Mouse (Mus musculus): ENCODE measurements around the gene Slc7a5. TPM values are rescaled to one million over a fixed set of nuclear protein-coding genes. Genes with fewer than 3 reads are reported as not detected.

The Slc7a5 gene
- total and polyA plus RNA-seq, 3 experiments: 32.6 to 141 (median 127) TPM

DNA sequence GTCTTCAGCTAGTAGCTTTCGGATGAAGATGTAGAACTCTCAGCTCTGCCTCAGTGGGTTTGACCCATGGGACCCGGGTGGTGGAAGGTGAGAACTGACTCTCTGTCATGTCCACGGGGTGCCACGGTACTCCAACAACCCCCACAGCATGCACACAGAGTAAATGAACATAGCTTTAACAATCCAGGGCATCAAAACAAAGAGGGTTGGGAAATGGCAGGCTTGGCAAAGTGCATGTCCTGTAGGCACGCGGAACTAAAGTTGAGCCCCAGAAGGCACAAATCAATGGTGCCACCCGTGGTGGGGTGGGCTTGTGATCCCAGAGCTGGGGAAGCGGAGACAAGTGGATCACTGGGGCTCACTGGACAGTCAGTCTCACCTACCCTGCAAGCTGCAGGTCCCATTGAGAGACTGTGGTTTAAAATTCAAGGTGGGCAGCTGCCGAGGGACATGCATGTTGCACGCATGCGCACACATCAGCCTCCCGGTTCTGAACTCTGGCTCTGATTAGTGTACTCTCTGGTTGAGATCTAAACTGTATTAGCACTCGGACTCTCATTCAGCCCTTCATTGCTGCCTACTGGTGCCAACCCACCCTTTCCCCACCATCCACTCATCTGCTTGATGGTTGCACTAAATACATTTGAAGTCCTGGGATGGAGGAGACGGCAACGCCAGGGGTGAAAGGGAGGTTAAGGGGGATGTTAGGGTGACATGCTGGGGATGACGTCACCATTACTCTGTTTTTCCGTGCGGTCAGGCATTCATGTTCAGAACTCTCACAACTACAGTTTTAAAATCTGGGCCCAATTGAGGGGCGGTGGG is 41.0 kb upstream of the Slc7a5 start:
- no peak for ATAC-seq (ENCODE audit: extremely low read depth, insufficient number of reproducible peaks, low FRiP score, poor library complexity, severe bottlenecking)
- Histone ChIP-seq H3K4me3 (ENCODE audit: low read depth, low read length) (peak overlapping the region; percentile 73), H3K9me3 (replicated peaks) (no peaks in the 10 kb centered on the region), H3K27me3 (ENCODE audit: insufficient read depth, low read length) (peaks cover 5% of the 10 kb centered on the region; the same call in 1 of the 2 replicates), H3K4me1 (ENCODE audit: insufficient read depth, low read depth, low read length) (peaks cover 66% of the 10 kb centered on the region), H3K36me3 (replicated peaks) (peaks cover 29% of the 10 kb centered on the region)
- DNase-seq (ENCODE audit: low spot score): no peak
- TF ChIP-seq TAL1 (conservative IDR thresholded peaks at IDR 0.05; ENCODE audit: low read depth, low read length) (no peak), GATA1 (IDR thresholded peaks at IDR 0.05; ENCODE audit: borderline replicate concordance, low read length) (no peak), GATA2 (IDR thresholded peaks at IDR 0.05; ENCODE audit: borderline replicate concordance, low read depth, low read length) (no peak), POLR2AphosphoS5 (IDR thresholded peaks at IDR 0.05; ENCODE audit: insufficient replicate concordance, low read depth, low read length) (no peak), CTCF (IDR thresholded peaks at IDR 0.05; ENCODE audit: low read depth, low read length) (no peak)

DNA sequence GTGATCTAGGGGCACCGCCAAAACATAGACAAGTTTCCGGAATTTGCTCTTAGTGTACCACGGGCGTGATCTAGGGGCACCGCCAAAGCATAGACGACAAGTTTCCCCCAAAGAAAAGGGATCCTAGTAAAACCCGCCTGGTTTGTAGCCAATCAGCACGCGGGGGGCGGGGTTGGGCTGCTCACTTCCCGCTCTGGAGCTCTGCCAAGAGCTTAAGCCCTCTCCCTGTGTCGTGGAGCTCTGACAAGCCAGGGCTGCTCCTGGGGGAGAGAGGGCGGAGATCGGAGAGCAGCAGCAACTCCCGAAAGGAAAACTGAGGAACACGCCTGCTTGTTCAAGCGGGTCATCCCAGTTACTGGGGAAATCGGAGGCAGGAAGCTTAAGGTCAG is 40.3 kb upstream of the Slc7a5 start:
- DNase-seq (ENCODE audit: low spot score) (peak; percentile 91), ATAC-seq (ENCODE audit: extremely low read depth, insufficient number of reproducible peaks, low FRiP score, poor library complexity, severe bottlenecking) (peak; percentile 62)
- H3K9me3 ChIP-seq (replicated peaks): no peaks in the 10 kb centered on the region
- TF ChIP-seq CTCF (IDR thresholded peaks at IDR 0.05; ENCODE audit: low read depth, low read length): no peak
- no peak for TF ChIP-seq GATA1 (IDR thresholded peaks at IDR 0.05; ENCODE audit: borderline replicate concordance, low read length)
- no peak for TF ChIP-seq POLR2AphosphoS5 (IDR thresholded peaks at IDR 0.05; ENCODE audit: insufficient replicate concordance, low read depth, low read length)
- TF ChIP-seq TAL1 (conservative IDR thresholded peaks at IDR 0.05; ENCODE audit: low read depth, low read length): no peak
- no peak for TF ChIP-seq GATA2 (IDR thresholded peaks at IDR 0.05; ENCODE audit: borderline replicate concordance, low read depth, low read length)
- peaks cover 22% of the 10 kb centered on the region for H3K36me3 ChIP-seq (replicated peaks)
- H3K27me3 ChIP-seq (ENCODE audit: insufficient read depth, low read length): peaks cover 5% of the 10 kb centered on the region; the same call in 1 of the 2 replicates
- peaks cover 62% of the 10 kb centered on the region for H3K4me1 ChIP-seq (ENCODE audit: insufficient read depth, low read depth, low read length)
- H3K4me3 ChIP-seq (ENCODE audit: low read depth, low read length): peak overlapping the region; percentile 73

DNA sequence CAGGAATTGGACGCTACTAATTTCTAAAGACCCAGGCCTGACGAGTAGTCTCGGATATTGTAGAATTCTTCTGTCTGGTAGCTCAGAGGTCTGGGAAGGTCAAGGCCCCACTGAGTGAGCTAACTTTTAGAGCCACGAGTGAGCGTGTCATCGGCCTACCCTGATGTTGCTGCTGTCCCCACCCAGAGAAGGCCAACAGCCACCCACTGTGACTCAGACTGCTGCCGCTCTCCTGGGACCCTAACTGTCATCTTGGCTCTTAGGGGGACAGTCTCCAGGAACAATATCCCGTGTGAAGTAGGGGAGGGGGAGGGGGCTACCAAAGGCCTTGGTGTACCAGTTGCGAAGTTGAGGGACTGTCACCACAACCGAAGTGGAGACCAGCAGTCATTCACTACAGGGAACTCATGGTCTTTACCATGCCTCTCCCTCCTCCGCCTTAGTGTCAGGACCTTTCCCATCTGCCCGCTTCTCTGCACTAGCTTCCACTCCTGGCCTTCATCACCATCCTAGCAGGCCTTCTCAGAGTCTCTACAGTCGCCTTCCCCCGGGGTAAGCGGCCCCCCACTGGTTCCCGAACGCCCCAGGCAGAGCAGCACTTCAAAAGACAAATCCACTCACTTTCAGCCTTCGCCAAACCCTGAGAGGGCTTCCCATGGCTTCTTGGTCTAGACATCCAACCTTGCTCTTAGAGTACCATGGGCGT is 39.7 kb upstream of the Slc7a5 start:
- ATAC-seq (ENCODE audit: extremely low read depth, insufficient number of reproducible peaks, low FRiP score, poor library complexity, severe bottlenecking): no peak
- Histone ChIP-seq H3K4me3 (ENCODE audit: low read depth, low read length) (peak overlapping the region; percentile 73), H3K4me1 (ENCODE audit: insufficient read depth, low read depth, low read length) (peaks cover 56% of the 10 kb centered on the region), H3K36me3 (replicated peaks) (peaks cover 17% of the 10 kb centered on the region), H3K9me3 (replicated peaks) (no peaks in the 10 kb centered on the region), H3K27me3 (ENCODE audit: insufficient read depth, low read length) (peaks cover 5% of the 10 kb centered on the region)
- TF ChIP-seq POLR2AphosphoS5 (IDR thresholded peaks at IDR 0.05; ENCODE audit: insufficient replicate concordance, low read depth, low read length) (no peak), GATA1 (IDR thresholded peaks at IDR 0.05; ENCODE audit: borderline replicate concordance, low read length) (no peak), GATA2 (IDR thresholded peaks at IDR 0.05; ENCODE audit: borderline replicate concordance, low read depth, low read length) (no peak), CTCF (IDR thresholded peaks at IDR 0.05; ENCODE audit: low read depth, low read length) (no peak), TAL1 (conservative IDR thresholded peaks at IDR 0.05; ENCODE audit: low read depth, low read length) (no peak)
- peak; percentile 22 for DNase-seq (ENCODE audit: low spot score)

DNA sequence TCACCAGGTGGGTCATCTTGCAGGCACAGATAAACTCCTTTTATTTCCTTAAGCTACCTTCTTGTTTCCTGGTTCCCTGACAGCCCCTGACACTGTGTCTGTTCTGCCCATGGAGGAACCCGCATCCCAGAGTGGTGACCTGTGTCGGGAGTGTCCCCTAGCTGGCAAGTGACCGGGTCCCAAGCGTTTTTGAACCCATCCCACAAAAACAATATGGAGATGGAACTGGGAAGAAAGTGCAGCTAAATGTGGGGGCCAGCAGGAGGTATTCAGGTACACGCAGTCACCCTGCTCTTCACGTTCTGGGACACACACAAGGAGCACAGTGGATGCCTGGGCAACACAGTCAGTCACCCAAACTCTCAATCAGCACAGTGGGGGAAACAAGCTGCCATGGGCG is 38.9 kb upstream of the Slc7a5 start:
- H3K36me3 ChIP-seq (replicated peaks): peaks cover 16% of the 10 kb centered on the region
- peak overlapping the region; percentile 73; the same call in 1 of the 2 replicates for H3K4me3 ChIP-seq (ENCODE audit: low read depth, low read length)
- H3K4me1 ChIP-seq (ENCODE audit: insufficient read depth, low read depth, low read length): peaks cover 51% of the 10 kb centered on the region
- ATAC-seq (ENCODE audit: extremely low read depth, insufficient number of reproducible peaks, low FRiP score, poor library complexity, severe bottlenecking) (no peak), DNase-seq (ENCODE audit: low spot score) (no peak)
- TF ChIP-seq GATA2 (IDR thresholded peaks at IDR 0.05; ENCODE audit: borderline replicate concordance, low read depth, low read length) (no peak), GATA1 (IDR thresholded peaks at IDR 0.05; ENCODE audit: borderline replicate concordance, low read length) (no peak), TAL1 (conservative IDR thresholded peaks at IDR 0.05; ENCODE audit: low read depth, low read length) (no peak), POLR2AphosphoS5 (IDR thresholded peaks at IDR 0.05; ENCODE audit: insufficient replicate concordance, low read depth, low read length) (no peak), CTCF (IDR thresholded peaks at IDR 0.05; ENCODE audit: low read depth, low read length) (no peak)
- peaks cover 5% of the 10 kb centered on the region for H3K27me3 ChIP-seq (ENCODE audit: insufficient read depth, low read length)
- H3K9me3 ChIP-seq (replicated peaks): no peaks in the 10 kb centered on the region

DNA sequence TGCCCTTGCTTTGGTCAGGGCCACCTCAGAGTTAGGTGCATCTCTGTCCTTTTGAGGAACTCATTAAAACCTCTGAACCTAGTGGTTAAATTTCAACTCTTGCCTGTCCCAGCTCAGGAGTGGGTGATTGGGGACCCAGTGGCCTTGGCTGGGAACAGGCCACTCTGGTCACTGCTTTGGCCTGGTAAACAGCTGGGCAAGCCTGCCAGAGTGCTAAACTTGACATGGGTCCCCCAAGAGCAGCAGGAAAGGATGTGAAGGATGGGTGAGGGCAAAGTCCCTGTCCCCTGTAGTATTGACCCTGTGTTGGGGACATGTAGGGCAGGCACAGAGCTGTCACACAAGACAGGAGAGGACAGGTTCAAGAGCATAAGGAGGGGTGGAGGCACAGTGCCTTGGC is 37.3 kb upstream of the Slc7a5 start, which contains the start of gene Car5a:
Gene Car5a, minus strand, starts transcription at position 74 of the 400 bp plus-strand sequence.
- DNase-seq (ENCODE audit: low spot score): no peak
- peaks cover 48% of the 10 kb centered on the region for H3K4me1 ChIP-seq (ENCODE audit: insufficient read depth, low read depth, low read length)
- no peak within 1 kb of the TSS for H3K4me3 ChIP-seq (ENCODE audit: low read depth, low read length)

DNA sequence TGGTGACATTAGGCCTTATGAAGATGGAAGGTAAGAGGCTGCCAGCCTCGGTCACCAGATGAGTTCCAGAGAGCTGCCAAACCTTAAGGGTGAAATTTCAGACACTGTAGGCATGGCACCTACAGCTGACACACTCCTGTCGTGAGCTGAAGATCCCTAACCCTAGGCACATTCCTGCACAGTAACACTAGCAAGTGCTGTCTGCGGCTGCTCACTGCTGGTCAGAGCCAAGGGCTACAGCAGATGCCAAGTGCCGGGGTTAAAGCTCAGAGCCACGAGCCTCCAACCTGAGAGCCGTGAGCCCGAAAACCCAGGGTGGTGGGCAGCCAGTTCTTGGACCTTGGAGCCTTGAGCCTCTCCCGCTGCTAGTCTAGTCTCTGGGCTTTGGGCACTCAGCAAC is 36.2 kb upstream of the Slc7a5 start:
- H3K4me1 ChIP-seq (ENCODE audit: insufficient read depth, low read depth, low read length): peaks cover 39% of the 10 kb centered on the region

More for the DNA sequence above, 37.3 kb upstream of the Slc7a5 start, which contains the start of gene Car5a:
- Histone ChIP-seq H3K9me3 (replicated peaks) (no peaks in the 10 kb centered on the region), H3K36me3 (replicated peaks) (peaks cover 16% of the 10 kb centered on the region), H3K27me3 (ENCODE audit: insufficient read depth, low read length) (peaks cover 14% of the 10 kb centered on the region)
- no peak for ATAC-seq (ENCODE audit: extremely low read depth, insufficient number of reproducible peaks, low FRiP score, poor library complexity, severe bottlenecking)
- TF ChIP-seq TAL1 (conservative IDR thresholded peaks at IDR 0.05; ENCODE audit: low read depth, low read length) (no peak), GATA1 (IDR thresholded peaks at IDR 0.05; ENCODE audit: borderline replicate concordance, low read length) (no peak), GATA2 (IDR thresholded peaks at IDR 0.05; ENCODE audit: borderline replicate concordance, low read depth, low read length) (no peak), CTCF (IDR thresholded peaks at IDR 0.05; ENCODE audit: low read depth, low read length) (no peak), POLR2AphosphoS5 (IDR thresholded peaks at IDR 0.05; ENCODE audit: insufficient replicate concordance, low read depth, low read length) (no peak)

More for the DNA sequence above, 36.2 kb upstream of the Slc7a5 start:
- no peak overlapping the region for H3K4me3 ChIP-seq (ENCODE audit: low read depth, low read length)
- peaks cover 19% of the 10 kb centered on the region for H3K27me3 ChIP-seq (ENCODE audit: insufficient read depth, low read length)
- H3K36me3 ChIP-seq (replicated peaks): peaks cover 14% of the 10 kb centered on the region
- no peak for TF ChIP-seq GATA2 (IDR thresholded peaks at IDR 0.05; ENCODE audit: borderline replicate concordance, low read depth, low read length)
- TF ChIP-seq POLR2AphosphoS5 (IDR thresholded peaks at IDR 0.05; ENCODE audit: insufficient replicate concordance, low read depth, low read length): no peak
- TF ChIP-seq TAL1 (conservative IDR thresholded peaks at IDR 0.05; ENCODE audit: low read depth, low read length): no peak
- no peak for TF ChIP-seq GATA1 (IDR thresholded peaks at IDR 0.05; ENCODE audit: borderline replicate concordance, low read length)
- no peak for TF ChIP-seq CTCF (IDR thresholded peaks at IDR 0.05; ENCODE audit: low read depth, low read length)
- no peaks in the 10 kb centered on the region for H3K9me3 ChIP-seq (replicated peaks)
- no peak for ATAC-seq (ENCODE audit: extremely low read depth, insufficient number of reproducible peaks, low FRiP score, poor library complexity, severe bottlenecking)
- DNase-seq (ENCODE audit: low spot score): no peak

Measured in G1E (cell line).